Mouse (Mus musculus) testis, postnatal 14 days (tissue): ENCODE measurements at regions not wholly inside any gene's neighbourhood (a gene's known extent, or its start where the extent isn't known, plus 50 kb on each side); places are given as distances from the start of the nearest gene placed in this dataset.

Source experiments
- DNase-seq: peaks from one replicate; pipeline ENCODE4 v3.0.0; 2021; ENCODE audit warnings: low spot score

DNA sequence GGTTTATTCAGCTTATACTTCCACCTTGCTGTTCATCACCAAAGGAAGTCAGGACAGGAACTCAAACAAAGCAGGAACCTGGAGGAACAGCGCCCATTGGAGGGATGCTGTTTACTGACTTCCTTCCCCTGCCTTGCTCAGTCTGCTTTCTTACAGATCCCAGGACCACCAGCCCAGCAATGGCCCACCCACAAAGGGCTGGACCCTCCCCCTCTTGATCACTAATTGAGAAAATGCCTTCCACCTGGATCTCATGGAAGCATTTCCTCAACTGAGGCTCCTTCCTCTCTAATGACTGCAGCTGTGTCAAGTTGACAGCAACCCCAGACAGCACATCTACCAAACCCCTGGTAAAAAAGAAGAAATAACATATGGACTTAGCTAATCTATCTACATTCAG, 312.7 kb downstream of the Sox4 start:
- DNase-seq, result no peak

DNA sequence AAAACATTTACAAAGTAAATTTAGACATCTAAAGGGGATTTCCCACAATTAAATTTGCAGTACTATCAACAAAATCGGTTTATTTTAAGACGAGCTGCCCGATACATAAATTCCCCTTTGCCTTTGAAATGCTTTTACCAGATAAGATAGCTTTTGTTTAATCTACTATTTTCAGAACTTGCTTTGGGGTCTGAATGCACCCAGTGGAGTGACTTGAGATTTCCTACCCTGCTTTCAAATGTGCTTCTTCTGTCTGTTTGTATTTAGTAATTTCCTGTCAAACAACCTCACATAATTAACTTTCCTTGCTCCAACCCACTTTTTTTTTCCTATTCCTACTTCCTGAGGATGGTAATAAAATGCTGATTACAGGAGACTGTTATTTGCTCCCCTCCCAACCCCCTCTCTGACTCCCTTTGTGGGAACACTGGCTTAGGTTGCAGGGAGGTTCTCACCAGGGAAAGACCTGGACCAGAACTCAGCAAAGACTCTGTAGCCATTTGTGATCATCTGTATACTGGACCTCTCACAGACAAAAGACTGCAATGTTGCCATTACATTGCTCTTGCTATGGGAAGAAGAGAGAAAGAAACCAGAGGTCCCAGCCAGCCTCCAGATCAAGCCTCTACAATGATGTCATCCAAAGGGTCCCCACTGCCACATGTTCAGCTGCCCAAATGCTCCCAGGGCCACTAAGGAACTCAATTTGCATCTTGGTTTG, 318.1 kb downstream of the Sox4 start:
- no peak for DNase-seq

DNA sequence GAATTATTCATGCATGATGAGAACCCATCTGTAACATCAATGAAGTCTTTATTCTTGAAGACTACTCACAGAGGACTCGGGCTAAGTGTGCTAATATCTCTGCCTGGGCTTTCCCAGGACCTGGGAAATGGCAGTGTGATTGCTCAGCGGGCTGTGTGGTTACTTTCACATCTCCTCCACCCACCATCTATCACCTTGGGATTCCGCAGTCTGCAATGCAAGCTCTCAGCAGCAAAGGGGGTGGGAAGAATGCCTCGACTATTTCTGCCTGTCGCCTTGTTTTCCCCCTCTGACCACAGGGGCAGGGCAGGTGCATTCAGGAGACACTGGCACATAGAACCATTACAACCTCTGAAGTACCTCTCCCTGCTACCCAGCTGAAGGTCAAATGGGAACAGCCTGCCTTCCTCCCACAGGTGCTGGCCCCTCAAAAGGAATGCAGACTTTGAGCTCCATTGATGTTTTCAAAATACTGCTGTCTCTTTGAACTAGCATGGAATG, 319.9 kb downstream of the Sox4 start:
- DNase-seq, result no peak

DNA sequence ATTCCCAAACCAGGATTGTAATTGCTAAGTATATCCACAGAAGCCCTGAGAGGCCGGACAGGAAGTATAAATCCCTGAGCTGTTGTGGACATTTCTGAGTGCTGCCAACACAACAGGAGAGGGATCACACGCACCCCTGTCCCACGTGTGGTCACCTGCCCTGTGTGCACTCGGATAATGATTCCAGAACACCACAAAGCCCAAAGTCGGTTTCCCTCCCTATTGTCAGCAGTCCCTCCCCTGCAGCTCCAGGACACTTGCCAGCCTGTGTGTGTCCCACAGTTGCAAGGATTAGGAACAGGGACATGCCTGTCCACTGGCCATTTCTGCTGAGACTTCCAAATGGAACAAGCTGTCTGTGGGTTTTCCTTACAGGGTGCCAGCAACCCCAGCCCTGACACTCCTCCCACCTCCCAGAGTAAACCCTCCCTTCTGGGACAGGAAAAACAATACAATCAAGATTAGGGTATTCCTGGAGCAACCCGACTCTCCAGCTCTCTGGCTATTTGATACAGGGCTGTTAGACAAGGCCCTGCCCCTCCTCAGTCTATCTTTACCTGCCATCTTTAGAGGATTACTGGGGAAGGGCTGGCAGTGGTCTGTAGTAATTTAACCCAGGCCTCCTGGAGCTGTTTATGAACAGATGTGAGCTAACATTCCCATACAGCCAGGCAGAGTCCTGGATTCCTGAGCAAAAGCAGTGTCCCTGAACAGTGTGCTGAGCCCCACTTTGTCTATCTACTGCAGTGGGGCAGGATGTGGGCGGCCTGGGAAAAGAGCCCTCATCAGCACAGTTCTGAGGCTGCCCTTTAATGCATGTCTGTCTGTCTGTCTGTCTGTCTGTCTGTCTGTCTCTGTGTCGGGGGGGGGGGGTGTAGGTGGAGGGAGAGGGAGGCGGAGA, 323.8 kb downstream of the Sox4 start:
- DNase-seq, result peak; percentile 22

DNA sequence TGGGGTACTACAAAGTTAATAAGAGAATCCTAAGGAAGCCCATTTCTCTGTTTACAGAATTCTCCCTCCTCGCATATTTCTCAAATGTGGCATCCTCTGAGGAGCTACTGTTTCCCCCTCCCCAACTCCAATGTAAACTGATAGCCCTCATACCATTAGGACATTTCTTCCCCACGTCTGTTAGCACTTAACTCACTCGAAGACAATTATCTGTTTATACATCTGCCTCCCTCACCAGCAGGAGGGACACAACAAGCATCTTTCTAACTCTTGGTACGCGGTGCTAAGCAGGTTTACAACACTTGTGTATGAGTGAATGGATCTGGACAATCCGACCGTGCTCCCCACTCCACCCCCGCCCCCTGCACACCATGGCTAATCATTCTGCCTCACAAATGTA, 324.8 kb downstream of the Sox4 start:
- DNase-seq, result no peak

DNA sequence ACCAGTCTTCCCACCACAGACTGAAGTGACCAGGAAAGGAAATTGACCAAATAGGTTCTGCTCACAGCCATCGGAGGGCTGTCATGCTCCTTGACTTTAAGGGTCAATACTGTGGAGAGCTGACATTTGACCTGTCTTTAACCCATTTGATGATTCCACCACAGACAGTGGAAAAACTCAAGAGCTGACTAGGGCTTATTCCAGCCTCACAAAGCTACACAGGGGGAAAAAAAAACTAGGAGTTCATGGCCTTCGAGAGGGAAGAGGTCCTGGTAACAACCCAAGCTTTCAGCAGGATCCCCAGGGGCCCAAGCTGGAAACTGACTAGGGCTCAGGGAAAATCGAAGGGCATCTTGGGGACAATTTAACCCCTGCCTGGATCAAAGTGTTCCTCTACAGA, 334.6 kb downstream of the Sox4 start:
- DNase-seq, result peak; percentile 15

DNA sequence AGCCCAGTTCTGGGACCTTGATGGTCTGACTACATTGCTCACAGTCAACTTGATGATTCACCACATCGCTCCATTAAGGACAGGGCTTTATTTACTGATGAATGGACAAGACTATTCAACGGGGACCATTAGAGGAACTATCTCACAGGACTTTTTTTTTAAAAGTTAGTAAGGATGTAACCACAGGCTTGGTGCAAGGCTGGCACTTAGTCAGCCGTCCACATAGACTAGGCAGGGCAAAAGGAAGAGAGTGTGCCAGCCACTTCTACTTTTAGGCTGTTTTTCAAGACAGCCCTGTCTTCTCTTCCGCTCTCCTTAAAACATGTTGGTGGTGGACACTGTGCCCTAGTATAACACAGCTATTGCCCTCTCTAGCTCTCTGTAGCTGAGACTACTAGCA, 336.0 kb downstream of the Sox4 start:
- no peak for DNase-seq

DNA sequence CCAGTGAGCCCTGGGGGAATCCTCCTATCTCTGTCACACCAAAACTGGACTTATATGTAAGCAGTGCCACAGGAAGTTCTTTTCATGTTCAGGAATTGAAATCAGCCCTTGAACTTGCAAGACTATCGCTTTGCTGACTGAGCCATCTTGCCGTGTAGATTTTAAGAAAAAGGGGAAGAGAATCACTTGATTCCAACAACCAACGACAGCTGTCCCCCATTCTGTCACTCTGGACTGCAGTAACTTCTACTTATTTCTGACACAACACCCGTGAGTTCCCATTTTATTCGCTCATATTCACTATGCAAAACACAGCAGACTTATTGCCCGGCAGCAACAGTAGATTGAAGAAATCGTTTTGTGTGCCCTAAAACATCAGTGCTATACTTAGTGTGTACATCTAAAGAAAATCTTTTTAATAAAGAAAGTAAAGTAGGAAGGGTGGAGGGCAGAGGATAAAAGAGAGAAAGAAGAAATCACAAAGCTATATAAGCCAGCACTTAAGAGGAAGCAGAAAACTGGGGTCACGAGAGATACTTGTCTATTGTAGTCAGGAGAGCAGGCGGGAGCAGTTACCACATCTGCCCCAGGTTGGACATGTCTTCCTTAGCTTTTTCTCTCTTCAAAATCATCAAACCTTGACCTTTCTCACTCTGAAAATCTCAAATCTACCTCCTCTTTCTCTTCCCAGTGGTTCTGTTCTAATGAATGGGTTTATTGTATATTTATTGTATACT, 336.7 kb downstream of the Sox4 start:
- DNase-seq, result no peak

DNA sequence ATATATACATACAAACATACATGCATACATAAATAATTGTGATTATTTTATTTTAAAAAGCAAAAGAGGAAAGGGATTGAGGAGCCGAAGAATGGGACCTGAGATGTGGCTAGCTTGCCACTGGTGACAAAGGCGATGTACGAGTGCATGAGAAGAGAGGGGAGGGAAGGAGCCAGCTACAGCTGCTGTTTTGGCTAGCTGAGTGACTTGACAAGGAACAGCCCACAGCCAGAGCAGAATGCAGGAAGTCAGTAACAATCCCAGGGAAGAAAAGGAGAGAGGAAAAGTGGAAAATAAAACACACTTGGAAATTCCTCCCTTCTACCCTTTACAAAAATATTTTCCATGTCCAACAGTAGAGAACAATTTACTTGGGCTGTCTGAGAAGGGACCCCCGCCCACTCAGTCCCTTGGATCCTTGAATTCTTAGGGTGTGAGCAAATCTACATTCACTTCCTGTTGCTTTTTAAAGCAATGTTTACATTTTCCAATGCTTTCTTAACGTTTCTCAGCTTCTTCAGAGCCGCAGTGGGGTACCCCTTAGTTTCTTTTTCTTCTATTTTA, 345.9 kb downstream of the Sox4 start:
- DNase-seq, result no peak

DNA sequence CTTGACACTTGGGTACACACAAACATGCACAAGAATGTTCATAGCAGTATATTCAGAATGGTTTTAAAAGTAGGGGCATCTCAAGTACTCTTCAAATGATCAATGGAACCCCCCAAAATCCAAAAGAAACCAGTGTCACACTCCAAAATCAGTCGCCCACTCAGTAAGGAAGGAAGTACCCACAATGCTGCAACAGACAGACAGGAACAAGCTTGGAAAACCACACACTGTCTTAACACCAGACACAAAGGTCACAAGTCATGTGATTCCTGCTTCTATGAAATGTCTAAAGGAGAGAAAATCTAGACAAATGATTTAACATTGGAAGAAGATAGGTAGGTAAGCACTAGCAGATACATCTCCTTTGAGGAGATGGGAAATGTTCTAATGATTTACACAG, 346.9 kb downstream of the Sox4 start:
- no peak for DNase-seq

DNA sequence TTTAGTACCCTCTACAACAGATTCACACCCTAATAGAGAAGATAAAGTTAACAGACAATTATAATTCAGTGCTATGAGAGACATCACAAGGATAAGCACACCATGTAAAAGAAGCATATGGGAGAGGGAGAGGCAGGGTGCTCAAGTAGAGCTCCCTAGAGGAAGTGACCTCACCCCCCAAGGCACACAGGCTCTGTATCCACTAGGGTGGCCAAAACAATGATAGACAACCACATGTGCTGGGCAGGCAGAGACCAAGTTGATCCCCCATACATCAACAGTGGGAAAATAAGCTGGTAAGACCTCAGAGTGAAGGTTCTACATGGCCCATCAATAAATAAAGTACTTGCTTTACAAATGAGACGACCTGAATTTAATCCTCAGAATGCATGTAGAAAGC, 347.7 kb downstream of the Sox4 start:
- DNase-seq, result no peak

DNA sequence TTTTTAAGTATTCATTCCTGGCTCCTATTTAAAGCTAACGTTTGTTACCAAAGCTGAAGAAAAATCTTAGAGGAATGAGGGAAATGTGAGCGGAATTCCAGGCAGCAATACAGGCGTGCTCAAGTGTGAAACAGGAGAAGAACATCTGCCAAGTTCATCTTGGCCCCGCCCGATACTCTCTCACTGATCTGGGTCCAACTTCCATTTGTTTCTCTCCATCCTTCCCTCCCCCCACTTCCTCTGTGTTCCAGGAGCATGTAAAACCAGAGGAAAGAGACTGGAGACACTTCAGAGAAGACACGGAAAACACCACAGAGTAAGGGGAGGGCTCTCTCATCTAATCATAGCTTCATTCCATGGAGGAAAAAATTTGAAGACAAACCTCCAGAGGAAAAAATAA, 346.7 kb downstream of the Gm11361 start:
- peak; percentile 12 for DNase-seq

DNA sequence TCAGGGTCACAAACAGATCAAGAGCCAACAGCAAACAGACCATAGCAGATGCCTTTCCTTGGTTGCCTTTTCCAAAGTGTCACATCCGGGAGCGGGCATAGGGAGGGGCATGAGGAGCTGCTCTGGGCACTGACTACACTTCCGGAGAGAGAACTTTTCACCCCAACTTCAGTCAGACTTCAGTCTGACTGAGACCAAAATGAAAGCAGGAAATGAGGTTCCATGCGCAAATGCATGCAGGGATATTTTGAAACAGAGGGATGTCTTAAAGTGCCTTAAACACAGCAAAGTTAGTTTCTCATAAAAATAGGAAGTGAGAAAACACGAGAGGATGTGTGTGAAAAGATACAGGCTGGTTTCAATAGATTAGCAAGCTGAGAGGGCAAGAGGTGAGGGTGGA, 343.5 kb downstream of the Gm11361 start:
- no peak for DNase-seq

DNA sequence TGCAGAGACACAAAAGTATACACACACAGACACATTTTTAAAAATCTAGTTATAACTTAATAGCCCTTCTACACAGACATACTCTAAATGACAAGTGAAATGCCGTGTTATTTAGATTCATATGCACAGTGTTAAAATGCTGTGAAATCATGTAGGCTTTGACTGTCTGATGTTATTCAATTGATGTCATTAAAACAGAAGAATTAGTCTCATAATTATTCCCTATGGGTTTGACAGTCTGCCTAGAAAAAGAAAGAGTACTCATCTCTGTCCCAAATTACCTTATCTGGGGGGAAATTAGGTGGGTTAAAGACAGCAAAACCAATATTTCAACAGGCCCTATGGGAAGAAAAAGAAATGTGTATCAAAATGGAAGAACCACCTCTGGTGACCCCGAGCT, 339.0 kb downstream of the Gm11361 start:
- DNase-seq, result no peak

DNA sequence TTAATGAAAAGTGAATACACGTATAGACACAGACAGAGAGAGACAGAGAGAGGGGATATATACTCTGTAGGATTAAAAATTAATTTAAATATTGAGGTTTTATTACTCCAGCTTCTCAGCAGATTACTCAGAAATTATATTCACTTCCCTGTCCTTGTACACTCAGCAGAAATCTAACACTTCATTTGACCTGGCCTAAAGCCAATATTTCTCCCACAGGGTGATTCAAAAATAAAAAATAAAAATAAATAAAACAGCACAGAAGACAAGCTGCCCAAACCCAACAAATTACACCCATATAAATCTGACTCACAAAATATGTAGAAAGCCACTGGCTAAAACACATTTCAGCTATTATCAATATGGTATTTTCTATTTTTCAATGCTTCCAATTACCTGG, 334.8 kb downstream of the Gm11361 start:
- no peak for DNase-seq

DNA sequence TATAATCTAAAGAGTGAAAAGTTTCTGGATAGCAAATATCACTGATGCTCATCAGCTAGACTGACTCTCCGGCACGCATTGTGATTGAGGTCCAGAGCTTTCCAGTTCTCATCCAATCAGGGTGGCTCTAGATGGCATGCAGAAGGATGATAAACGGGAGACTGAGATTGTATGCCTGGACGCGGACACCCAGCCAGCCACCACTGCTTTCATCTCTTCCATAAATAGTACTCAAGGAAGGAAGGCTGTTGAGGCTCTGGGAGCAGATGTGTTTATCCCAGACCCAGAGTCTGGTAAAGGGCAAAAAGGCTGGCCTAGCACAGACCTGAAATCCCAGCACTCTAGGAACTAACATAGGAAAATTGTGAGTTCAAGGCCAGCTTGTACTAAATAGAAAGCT, 330.6 kb downstream of the Gm11361 start:
- no peak for DNase-seq

DNA sequence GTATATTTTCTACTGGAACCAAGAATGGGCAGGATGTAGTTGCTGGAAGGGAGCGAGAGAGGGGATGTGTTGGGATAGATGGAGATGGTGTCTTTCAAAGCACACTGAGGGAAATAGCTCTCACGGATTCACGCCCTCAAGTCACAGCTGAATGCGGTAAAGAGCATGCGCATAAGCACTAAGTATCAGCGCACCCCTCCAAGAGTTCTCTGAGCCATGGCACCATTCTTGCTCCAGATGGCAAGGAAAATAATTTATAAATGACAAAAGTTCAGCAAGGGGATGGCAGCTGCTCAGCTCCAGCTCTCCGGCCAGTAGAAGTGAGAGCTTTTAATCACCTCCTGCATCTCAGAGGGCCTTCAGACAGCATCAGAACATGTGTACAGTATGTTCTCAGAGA, 329.4 kb downstream of the Gm11361 start:
- DNase-seq, result no peak

DNA sequence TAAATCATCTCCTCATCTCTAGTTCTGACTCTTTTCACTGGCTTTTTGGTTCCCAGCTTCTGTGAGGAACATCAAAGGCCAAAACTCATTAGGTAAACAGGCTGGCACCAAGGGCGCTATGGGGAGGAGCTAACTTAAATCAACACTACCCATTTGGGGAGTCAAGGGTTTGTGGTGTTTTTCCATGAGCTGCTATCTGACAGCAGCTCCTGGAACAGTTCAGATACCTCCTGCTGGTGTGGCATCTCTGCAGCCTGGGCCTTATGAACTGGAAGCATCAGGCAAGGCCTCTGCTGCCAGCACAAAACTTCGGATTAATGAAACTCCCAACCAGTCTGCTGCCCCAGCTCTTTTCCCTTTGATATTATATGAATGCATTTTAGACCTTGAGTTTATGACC, 328.8 kb downstream of the Gm11361 start:
- no peak for DNase-seq

DNA sequence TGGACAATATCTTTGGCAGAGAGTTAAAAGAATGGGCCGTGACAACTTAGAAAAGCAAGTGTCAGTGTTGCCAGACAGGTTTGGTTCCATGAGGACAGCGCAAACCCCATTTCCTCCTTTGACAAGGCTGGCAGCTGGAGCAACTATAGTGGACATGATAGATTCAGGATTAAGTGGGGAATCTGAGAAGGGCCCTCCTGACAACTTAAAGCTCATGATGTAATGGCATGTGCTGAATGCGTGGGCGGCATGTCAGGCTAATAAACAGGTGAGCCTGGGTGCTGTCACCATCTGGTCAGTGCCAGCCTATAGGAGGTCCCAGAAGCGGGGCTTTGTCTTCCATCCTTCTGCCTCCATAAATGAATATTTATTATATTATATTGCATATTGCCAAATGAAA, 326.3 kb downstream of the Gm11361 start:
- DNase-seq, result no peak

DNA sequence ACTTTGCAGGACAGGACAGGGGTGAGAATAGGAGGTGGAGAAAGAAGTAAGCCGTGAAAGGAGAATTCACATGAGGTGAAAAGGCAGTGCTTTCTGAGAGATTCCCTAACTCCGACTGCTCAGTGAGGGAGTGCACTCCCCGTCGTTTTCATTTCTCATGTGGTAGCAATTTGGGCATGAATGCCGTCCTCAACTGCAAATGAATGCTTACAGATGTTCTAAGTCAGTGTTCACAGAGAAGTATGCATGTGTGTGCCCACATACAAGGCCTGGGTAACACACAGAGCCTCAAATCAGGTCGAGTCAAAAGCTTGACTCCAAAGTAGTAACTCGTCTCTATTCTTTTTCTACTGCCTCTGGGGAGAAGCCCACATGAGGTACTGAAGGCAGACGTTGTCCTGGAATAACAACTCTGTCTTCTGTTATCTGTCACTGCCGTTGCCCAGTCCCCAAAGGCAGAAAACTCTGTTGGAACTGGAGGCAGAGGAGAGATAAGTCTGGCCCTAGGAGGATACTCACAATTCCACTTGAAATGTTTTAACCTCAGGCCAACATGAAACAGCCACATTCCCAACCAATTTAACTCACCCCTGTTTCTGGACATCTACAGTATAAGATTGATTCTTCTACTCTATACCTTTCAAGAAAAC, 318.0 kb downstream of the Gm11361 start:
- no peak for DNase-seq

DNA sequence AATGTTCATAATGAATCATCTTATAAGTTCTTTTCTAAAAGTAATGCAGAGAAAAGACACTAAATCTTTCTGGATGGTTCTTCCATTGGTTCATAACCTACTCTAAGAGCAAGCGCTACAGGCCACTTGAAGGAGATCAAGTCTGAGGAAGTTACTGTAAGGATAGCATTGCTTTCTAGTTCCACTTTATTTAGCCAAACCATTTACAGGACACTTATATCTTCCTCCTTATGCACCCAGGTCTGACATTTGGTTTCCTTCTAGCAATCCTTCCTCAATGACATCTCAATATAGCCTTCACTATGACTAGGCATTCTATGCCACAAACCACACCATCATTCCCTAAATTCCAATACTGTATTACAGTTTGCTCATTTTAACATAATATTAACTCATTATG, 316.0 kb downstream of the Gm11361 start:
- no peak for DNase-seq

DNA sequence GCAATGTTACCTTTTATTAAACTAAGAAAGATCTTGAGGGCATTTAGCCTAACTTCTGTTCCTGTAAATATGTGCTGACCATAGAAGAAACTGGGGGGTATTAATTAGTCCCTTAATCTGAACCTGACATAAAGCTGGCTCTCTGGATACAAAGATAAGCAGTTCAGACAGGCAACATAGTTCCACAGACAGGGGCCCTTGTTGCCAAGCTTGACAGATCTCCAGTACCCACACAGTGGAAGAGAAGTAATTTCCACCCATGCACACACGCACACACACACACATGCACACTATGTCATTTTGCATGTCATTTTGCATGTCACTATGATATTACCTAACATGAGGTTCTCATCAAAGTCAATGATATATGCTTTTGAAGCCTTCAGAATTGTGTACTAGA, 315.1 kb downstream of the Gm11361 start:
- no peak for DNase-seq
